Mouse (Mus musculus) ovary, postnatal 36 days (tissue): ENCODE data around the gene Sorbs1.

Experiments
- DNase-seq: peaks from one replicate; pipeline ENCODE4 v3.0.0; 2022; ENCODE audit warnings: low spot score, mixed read lengths

Gene Sorbs1

DNA sequence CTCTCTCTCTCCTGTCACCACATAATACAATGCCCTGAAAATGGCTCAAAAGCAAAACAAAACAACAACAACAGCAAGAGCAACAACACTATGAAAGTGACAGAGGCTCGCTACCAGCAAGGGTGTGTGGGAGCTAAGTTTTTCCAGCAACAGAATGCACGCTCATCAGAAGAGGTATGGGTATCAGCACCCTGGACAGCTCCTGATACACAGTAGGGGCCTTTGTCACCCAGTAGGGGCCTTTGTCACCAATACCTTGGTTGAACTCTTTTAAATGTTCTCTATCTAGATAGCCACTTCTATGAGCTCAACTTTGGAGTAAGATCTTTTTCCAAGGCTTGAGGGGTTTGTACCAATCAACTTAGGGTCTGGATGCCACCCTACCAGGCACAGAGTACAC is 138.9 kb downstream of the Sorbs1 start:
- no peak for DNase-seq

DNA sequence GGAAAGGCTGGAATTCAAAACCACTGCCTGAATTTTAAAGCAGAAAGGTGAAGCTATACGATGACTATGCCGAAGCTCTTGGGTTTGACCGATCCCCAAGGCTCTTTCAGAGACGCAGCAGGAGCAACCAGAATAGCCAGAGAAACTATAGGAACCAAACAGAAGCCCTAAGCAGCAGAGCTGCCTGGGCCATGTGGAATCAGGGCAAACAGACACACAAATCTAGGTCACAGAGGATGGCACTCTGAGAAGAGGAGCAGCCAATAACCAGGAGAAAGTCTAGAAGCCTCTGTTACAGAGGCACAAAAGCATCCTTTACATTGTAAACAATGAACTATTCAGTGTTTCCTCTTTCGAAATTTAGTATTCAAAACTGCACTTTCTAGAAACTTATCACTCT is 140.9 kb downstream of the Sorbs1 start:
- no peak for DNase-seq

DNA sequence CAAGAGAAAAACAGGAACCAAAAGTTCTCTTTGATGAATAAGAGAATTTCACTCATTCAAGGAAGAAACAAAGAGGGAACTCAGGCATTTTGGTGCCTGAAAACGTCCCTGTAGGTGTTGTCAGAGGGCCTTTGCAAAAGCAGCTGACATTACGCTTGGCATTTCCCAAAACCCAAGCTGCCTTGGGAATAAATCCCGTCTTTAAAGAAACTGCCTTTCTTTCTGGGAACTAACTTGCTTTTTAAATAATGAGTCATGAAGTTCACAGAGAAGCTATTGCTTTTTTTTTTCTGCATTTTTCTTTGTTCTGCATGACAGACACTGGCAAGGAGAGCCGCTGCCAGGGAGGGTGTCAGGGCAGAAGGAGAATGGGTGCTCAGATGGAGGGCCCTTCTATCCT is 141.7 kb downstream of the Sorbs1 start:
- no peak for DNase-seq

DNA sequence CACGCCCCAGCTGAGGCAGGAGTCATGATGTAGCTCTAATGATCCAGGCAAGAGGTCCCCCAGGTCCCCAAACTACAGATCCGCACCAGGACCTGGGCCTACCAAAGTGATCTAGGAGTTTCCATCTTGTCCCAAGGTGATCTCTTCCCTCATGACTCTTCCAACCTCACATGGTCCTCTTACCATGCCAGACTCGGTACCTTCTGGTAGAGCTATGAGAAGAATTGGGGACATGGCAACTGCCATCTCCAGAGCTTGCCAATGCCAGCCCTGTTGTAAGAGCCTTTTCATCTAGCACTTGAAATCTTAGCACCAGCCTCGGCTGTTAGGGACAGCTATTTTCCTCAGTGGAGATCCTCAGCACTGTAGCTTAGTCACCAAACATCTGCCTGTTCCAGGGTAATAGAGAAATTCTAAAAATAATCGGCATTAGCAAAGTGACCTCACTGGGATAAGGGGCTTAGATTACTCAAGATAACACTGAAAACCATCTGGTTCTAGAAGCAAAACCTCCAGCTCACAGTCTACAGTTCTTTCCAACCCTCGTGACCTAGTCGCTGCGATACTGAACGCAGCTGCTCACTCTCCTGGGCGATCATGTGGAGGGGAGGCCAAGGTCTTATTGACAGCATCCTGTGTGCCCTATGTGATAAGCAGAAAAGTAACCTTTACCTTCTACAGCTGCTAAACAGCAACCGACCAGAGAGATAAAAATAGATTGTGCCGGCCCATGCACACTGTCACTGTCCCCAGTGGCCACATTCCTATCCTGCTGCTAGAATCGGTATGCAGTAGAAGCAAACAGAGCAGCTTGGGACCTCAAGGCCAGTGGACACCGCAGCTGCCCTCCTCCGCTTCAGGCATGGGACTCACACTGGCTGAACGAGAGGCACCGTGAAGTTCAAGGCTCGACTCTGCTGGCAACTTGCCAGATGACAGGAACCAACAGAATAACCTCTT is 143.4 kb downstream of the Sorbs1 start:
- DNase-seq: peak; percentile 59

DNA sequence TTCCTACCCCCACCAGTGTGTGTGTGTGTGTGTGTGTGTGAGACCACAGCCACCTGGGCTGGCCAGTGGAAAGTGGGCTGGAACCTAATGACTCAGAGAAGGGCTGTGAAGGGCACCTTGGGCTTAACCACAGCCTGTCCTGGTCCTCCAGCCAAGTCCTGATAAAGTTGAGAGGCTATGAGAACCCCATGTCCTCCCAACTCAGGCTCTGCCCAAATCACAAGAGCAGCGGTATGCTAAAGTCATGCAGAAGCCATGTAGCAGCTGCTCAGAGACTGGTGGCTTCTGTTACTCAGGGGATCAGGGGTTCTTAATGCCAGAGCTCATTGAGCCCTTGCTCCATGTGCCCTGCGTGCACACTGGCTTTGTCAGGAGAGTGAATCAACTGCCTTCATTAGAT is 145.1 kb downstream of the Sorbs1 start:
- no peak for DNase-seq

DNA sequence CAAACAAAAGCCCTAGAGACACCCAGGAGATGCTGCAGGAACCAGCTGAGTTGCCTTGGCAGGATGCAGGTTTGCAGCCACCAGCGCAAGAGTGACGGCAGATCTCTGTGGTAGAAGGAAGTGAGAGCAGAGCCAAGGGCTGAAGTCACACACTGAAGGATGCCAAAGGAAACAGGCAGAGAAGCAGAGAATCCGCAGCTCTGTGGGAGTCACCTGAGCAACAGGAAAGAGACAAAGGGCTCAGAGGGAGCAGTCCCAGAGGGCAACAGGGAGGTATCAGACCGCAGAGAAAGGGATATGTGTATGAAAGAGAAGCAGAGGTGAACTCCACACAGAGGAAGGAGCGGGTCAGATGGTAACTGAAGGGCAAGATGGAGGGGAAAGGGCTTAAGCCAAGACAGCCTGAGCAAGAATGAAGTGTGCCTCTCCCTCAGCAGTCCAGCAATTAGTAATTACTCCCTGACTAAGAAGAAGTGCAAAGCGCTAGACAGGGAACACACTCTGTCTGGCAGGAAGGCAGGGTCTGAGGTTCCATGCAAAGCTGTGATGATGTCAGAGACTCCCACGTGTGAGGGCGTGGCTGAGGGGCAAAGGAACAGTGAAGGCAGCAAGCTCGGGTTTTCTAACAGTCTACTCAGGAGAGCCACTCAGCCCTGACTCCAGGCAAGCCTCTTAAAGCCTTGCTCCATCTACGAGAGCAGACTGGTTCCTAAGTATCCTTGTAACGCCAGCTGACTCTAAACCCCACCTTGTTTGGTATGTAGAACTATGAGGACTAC is 147.2 kb downstream of the Sorbs1 start:
- peak; percentile 35 for DNase-seq

DNA sequence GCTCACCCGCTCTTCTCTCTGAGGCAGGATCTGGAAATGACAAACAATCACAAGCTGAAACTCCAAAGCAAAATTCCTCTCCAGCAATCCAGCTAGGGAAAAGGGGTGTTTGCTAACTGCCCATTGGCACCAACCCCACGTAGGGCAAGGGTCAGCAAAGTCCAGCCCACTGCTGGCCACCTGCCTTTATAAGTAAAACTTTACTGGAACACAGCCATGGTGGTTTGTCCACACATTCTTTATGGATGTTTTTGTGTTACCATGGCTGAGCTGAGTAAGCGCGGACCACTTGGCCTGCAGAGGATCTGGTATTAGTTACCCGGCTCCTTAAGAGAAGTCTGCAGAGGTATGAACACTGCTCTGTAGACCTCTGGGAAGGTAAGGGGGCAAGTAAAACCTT is 148.4 kb downstream of the Sorbs1 start:
- peak; percentile 44 for DNase-seq

DNA sequence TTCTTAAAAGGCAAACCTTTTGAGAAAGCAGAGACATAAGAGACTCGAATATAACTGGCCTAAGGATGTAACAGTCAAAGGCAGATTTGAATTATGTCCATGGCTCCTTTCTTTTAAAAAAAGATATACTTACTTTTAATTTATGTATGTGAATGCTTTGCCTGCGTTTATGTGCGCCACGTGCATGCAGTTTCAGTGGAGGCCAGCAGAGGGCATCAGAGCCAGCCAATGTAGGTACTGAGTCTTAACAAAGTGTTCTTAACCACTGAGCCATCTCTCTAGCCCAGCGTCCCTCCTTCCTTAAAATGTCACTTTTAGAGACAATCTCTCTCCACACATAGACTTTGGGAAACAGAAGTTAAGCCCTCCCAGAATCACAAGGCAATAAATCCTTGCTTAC is 150.1 kb downstream of the Sorbs1 start:
- DNase-seq: no peak

DNA sequence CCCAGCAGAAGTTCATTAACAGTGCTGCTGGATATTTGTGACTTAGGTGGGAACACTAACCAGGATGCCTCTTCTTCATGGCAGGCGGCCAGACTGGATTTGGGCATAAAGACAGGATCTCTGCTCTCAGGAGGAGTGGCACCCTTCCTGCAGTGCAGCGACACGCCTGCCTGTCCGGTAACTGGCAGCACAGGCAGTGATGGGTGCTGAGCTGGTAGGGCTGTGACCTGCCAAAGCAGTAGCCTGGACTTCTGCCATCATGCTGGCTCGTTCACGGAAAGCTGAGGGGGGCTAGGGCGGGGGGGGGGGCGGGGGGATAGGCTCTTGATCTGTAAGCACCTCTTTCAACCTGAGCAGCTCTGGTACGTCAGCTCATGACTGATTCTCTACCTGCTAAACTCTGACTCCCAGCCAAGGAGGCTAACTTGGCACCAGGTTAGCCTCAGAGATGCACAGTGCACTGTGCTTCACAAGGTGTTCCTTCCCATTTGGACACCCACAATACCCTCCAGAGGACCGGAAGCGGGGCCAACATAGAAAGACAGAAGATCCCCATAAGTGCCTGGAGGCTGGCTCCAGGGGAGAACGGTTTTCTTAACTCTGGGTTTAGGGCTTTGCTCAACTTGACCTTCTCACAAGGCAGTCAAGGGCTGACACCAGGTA is 151.2 kb downstream of the Sorbs1 start:
- no peak for DNase-seq

DNA sequence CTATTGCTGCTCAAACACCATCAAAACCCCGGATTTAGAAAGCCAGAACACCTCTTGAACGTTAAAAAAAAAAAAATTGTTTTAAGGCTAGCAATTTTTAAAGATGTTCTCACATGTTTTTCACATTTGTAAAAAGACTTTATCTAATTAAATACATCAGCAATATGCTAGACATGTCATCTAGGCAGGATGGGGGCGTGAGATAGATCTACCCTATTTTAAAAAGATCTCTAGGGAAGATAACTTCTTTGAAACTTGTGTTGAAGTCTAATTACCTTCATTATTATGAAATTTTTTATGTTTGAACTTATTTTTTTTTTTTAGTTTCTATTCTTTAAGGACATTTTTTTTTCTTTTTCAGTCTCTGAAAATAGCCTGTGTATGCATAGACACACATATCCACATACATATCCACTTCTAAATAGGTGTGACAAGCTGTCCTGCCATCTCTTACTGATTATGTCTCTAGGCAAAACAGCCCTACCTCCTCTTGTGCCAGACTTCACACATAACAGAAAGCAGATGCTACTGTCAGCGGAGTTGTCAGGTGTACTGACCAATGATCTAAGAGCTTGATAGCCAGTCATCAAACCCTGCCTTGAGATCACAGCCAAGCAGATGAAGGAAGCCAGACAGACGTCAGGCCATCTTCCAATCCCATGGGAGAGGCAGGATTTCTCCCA is 153.7 kb downstream of the Sorbs1 start:
- no peak for DNase-seq

DNA sequence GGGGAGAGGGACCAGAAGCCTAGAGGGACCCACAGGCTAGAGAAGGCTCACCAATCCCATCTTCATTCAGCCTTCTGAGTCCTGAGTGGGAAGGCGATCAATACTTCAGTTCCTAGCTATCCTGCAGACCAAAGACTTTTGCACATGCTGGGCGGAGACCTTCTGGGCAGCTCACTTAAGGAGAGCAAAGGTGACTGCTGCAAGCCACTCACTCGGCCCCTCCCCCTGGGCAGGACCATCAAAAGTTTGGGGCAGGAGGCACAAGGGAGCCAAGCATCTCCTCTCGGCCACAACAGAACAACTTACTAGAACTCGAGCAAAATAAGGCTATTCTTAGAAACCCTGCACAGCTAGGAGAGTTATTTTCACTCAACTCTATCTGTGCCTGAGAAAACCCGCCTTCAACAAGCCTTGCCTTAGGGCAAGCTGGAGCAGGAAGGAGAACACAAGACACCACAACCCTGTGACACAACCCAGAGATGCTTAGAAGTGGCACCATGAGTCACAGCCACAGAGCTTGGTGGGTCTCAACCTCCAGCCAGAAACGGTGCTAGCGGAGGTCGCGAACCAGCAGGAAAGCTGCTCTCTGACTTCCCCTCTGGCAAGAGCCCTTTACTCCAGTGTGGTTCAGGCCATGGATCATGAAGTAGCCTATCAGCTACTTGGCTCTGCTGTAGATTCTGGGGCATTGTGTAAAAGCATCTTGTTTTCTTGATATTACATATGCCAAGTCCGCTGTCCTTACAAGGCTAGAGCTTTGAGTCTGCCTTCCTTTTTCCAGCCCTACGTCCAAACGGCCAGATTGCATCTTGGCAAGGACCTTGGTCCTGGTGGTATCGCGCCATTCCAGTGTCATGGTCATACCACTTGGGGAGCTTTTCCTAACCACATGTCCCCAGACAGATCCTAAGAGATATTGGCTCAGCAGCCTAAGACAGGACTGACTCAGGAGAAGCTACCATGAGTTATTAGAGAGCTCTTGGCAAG is 156.8 kb downstream of the Sorbs1 start:
- DNase-seq: no peak

DNA sequence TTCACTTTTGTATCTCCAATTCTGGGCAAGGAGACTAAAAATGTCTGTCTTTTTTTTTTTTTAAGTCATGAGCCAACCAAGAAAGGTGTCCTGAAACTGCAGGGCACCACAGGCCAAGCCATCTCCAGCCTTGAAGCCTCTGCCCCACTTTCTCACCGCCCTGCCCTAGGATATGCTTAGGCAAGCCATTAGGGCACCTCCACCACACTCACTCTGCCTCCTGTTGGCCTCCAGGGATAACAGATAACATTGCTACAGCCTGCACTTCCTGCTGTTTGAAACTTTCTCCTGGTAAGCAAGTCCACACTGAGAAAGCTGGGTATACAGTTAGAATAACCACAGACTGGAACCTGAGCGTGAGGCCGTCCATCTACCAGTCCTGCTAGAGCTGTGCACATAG is 158.5 kb downstream of the Sorbs1 start:
- no peak for DNase-seq

DNA sequence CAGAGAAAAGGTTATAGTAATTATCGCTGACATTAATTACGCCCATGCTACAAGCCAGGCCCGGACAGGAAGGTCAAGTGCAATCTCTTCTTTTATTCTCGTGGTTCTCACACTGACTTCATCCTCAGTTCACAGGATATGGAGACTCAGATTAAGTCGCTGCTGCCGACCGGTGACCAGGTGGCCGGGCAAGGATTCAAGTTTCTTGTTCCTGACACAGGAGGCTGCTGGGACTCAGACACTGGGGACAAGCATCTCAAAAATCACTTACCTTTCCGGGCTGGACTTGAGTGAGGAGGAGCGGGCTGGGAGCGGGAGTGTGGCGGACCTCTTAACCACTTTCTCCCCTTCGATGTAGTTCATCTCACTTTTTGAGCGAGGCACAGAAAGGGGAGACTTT is 161.6 kb downstream of the Sorbs1 start:
- DNase-seq: no peak

DNA sequence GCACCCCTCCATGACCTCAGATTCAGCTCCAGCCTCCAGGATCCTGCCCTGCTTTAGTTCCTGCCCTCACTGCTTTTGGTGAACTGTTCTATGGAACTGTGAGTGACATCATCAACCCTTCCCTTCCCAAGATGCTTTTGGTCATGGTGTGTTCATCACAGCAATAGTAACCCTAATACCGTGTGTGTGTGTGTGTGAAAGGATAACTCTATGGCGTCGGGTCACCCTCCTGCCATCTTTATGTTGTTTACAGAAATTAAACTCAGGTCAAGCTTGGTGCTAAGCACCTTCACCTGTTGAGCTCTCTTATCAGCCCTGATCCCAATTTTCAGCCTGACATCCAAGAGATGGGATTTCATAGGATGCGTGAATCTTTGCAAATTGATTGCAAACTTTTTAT is 162.7 kb downstream of the Sorbs1 start:
- no peak for DNase-seq

DNA sequence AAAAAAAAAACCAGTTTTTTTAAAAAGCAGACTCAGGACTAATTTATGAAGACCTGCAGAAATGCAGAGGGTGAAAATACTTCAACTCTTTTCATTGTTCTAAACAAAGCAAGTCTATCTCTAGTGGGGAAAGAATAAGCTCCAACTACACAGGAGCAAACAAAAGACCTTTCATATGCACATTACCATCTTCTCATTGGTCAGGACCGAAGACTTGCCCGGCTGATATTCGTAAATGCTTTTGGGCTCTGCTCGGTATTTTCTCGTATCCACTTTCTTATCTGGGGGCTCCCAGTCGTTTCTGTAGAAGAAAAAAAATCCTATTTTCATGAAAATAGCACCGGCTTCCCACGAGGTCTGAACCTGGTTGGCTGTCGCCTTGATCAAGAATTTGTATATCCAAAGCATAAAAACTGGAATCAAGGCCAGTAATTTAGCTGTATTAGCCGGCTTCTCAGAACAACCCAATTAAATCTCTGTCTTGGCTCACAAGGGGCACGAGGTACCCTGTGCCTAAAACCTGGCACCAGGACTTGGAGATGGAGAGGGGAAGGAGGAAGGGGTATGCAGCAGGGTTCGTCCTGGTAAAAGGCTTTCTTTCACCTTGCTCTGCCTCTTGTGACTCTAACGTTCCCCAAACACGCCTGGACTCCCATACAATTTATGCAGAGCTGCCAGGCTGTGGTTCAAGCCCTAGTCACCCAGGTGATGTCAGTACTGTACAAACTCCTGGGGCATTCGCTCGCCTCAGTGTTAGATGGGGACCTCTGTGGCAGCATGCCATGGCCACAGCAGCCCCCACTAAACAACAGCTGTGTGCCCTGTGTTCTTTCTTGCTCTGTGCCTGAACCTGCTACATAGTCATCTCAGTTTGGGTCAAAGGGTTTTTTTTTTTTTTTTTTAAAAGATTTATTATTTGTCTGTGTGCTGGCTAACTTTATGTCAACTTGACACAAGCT is 163.6 kb downstream of the Sorbs1 start:
- no peak for DNase-seq

DNA sequence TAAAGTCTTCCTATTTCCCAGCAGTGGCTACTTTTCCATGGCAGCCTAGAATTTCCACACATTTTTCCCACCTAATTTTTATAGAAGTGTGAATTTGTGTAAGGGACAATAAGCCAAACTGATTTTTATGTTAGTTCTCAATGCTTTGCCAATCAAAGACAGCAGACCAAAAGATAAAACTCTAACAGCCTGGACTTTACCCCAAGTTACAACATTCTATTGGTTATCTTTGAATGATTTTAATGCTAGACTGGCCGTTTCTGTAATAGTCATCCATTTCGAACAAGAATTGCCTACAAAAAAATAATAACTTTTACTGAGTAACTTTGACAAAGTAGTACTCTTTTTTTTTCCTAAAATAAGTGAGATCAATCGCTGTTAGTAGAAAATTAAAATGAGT is 164.3 kb downstream of the Sorbs1 start:
- no peak for DNase-seq

DNA sequence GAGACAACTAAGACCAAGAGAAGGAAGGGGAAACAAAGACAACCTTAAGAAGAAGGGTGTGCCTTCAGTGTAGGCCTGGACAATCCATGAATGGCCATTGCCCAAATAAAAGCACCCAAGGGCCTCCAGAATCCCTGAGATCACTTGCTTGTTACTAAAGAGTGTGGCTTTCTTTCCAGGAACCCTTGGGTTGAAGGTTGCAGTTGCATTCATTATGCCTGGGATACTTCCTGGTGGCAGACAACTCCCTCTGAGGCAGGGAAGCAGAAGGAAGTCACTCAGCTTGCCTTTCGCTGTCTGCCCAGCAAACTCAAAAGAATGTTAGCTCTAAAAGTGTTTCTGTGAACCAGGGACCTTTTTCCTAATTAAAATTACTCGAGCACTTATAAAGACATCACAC is 164.9 kb downstream of the Sorbs1 start:
- DNase-seq: no peak

DNA sequence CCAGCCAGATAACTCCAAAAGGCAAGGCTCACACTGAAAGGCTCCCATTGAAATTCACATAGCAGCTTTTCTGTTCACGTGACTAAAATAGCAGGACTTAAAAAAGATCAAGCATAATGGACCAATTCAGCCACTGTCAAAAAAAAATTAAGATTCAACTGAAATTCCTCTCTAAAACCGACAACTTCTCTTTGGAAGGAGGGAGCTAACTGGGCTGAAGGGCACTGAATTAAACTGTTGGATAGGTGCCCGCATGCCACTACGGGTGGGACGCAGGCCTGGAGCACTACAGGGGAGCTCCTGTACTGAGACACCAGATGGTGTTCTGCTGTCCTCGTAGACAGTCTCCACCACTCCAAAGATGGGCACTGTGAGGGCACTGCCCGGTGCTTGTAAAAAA is 165.4 kb downstream of the Sorbs1 start:
- no peak for DNase-seq

DNA sequence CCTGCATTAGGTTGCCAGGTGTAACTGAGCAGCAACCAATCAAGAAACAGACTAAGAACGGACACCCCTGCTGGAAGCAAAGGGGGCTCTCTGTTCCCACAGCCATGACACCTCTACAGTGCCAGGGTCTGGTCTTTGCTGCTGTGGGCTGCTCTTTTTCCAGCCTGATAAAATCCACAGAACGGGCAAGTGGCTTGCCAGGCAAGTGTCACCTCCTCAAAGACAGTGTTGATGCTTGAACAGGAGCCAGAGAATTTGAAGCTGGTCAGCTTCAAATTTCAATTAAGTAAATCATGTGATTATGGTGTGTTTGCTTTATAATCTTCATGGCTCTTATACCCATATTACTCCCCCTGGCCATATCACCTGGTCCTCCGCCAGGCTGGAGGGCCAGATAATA is 166.7 kb downstream of the Sorbs1 start:
- no peak for DNase-seq
